Mouse (Mus musculus) MEL (cell line): ENCODE results near the gene Rhbdl1. TPM values are rescaled to one million over a fixed set of nuclear protein-coding genes. Genes with fewer than 3 reads are reported as not detected.
A peak's percentile ranks its signal among the peaks of the same experiment; 100 is the strongest.

ENCODE experiments used
- BHLHE40 ChIP-seq: IDR thresholded peaks from 2 replicates; pipeline ENCODE4 v1.6.1; 2012; ENCODE audit warnings: low read depth, mild to moderate bottlenecking, inconsistent platforms, low read length, improper control_type of control experiment, borderline replicate concordance
- CHD1 ChIP-seq: IDR thresholded peaks from 2 replicates; pipeline ENCODE4 v1.6.1; 2012; ENCODE audit warnings: low read depth, mild to moderate bottlenecking, inconsistent platforms, low read length, improper control_type of control experiment
- CHD2 ChIP-seq: IDR thresholded peaks from 2 replicates; pipeline ENCODE4 v1.6.1; 2011; ENCODE audit warnings: low read length, improper control_type of control experiment
- ELF1 ChIP-seq: IDR thresholded peaks from 2 replicates; pipeline ENCODE4 v1.6.1; 2014; ENCODE audit warnings: low read depth, mild to moderate bottlenecking, inconsistent platforms, low read length, improper control_type of control experiment, moderate library complexity
- EP300 ChIP-seq, 2 experiments: IDR thresholded peaks; 2 replicates each; pipeline ENCODE4 v1.6.1; 2011; ENCODE audit warnings: improper control_type of control experiment in 2 of 2, low read length in 2 of 2, low read depth in 1 of 2, mild to moderate bottlenecking in 1 of 2
- HCFC1 ChIP-seq: IDR thresholded peaks from 2 replicates; pipeline ENCODE4 v1.6.1; 2012; ENCODE audit warnings: low read depth, mild to moderate bottlenecking, inconsistent platforms, low read length, improper control_type of control experiment, moderate library complexity
- MAFK ChIP-seq: IDR thresholded peaks from 2 replicates; pipeline ENCODE4 v1.6.1; 2011; ENCODE audit warnings: low read depth, mild to moderate bottlenecking, low read length, improper control_type of control experiment, borderline replicate concordance
- MAX ChIP-seq: IDR thresholded peaks from 2 replicates; pipeline ENCODE4 v1.6.1; 2011; ENCODE audit warnings: low read length, improper control_type of control experiment
- MAZ ChIP-seq: IDR thresholded peaks from 2 replicates; pipeline ENCODE4 v1.6.1; 2012; ENCODE audit warnings: low read depth, mild to moderate bottlenecking, inconsistent platforms, low read length, improper control_type of control experiment
- MEF2A ChIP-seq: IDR thresholded peaks from 2 replicates; pipeline ENCODE4 v1.6.1; 2014; ENCODE audit warnings: low read depth, mild to moderate bottlenecking, inconsistent platforms, low read length, improper control_type of control experiment; ENCODE audit not compliant: poor library complexity, insufficient replicate concordance, severe bottlenecking; ENCODE audit errors: extremely low read depth
- MYB ChIP-seq: IDR thresholded peaks from 2 replicates; pipeline ENCODE4 v1.6.1; 2011; ENCODE audit warnings: mild to moderate bottlenecking, low read depth, low read length, improper control_type of control experiment
- NELFE ChIP-seq: IDR thresholded peaks from 2 replicates; pipeline ENCODE4 v1.6.1; 2011; ENCODE audit warnings: low read depth, low read length, improper control_type of control experiment
- POLR2A ChIP-seq, 2 experiments: IDR thresholded peaks; 2 replicates each; pipeline ENCODE4 v1.6.1; 2011 to 2012; ENCODE audit warnings: low read length in 2 of 2, mild to moderate bottlenecking in 2 of 2, control low read depth in 1 of 2, improper control_type of control experiment in 1 of 2, low read depth in 1 of 2, moderate library complexity in 1 of 2; ENCODE audit not compliant: control insufficient read depth in 1 of 2, insufficient read depth in 1 of 2, poor library complexity in 1 of 2
- POLR2AphosphoS2 ChIP-seq: IDR thresholded peaks from 2 replicates; pipeline ENCODE4 v1.6.1; 2011; ENCODE audit warnings: low read length, improper control_type of control experiment
- RAD21 ChIP-seq: IDR thresholded peaks from 2 replicates; pipeline ENCODE4 v1.6.1; 2011; ENCODE audit warnings: mild to moderate bottlenecking, low read depth, low read length, improper control_type of control experiment
- RCOR1 ChIP-seq: IDR thresholded peaks from 2 replicates; pipeline ENCODE4 v1.6.1; 2012; ENCODE audit warnings: low read depth, mild to moderate bottlenecking, inconsistent platforms, low read length, improper control_type of control experiment
- SIN3A ChIP-seq: IDR thresholded peaks from 2 replicates; pipeline ENCODE4 v1.6.1; 2012; ENCODE audit warnings: low read length, improper control_type of control experiment, inconsistent platforms
- SMC3 ChIP-seq: IDR thresholded peaks from 2 replicates; pipeline ENCODE4 v1.6.1; 2011; ENCODE audit warnings: low read depth, low read length, improper control_type of control experiment
- TCF12 ChIP-seq: IDR thresholded peaks from 2 replicates; pipeline ENCODE4 v1.6.1; 2014; ENCODE audit warnings: low read depth, mild to moderate bottlenecking, inconsistent platforms, low read length, improper control_type of control experiment, moderate library complexity
- USF1 ChIP-seq: IDR thresholded peaks from 2 replicates; pipeline ENCODE4 v1.6.1; 2014; ENCODE audit warnings: low read depth, mild to moderate bottlenecking, inconsistent platforms, low read length, improper control_type of control experiment, moderate library complexity
- USF2 ChIP-seq, 2 experiments: IDR thresholded peaks; 2 replicates each; pipeline ENCODE4 v1.6.1; 2011 to 2012; ENCODE audit warnings: improper control_type of control experiment in 2 of 2, low read length in 2 of 2, borderline replicate concordance in 1 of 2, inconsistent platforms in 1 of 2, low read depth in 1 of 2, mild to moderate bottlenecking in 1 of 2; ENCODE audit not compliant: insufficient read depth in 1 of 2
- ZC3H11A ChIP-seq: IDR thresholded peaks from 2 replicates; pipeline ENCODE4 v1.6.1; 2012; ENCODE audit warnings: low read depth, mild to moderate bottlenecking, inconsistent platforms, low read length, improper control_type of control experiment
- ZKSCAN1 ChIP-seq: IDR thresholded peaks from 2 replicates; pipeline ENCODE4 v1.6.1; 2012; ENCODE audit warnings: low read depth, mild to moderate bottlenecking, inconsistent platforms, low read length, improper control_type of control experiment, moderate library complexity
- polyA plus RNA-seq, 2 experiments: library from polyadenylated mRNA; stranded (reverse) in 1 of 2; unstranded in 1 of 2; fragments of >175 nt in 1 of 2; fragments of >200 nt in 1 of 2; gene quantifications; 2 replicates each; pipeline versions ENCODE4 v1.2.1 to v1.2.4; 2012; ENCODE audit warnings: low replicate concordance in 2 of 2, low read depth in 1 of 2; ENCODE audit not compliant: insufficient read length in 2 of 2, insufficient read depth in 1 of 2, missing spikeins in 1 of 2
- total RNA-seq: library from RNA; depleted of rRNA; stranded (reverse); fragments of 300-350 nt; gene quantifications from 2 replicates; pipeline ENCODE4 v1.2.3, GENCODE M21; 2012

Rhbdl1 gene
- total and polyA plus RNA-seq, 3 experiments = 1.4 to 4.0 TPM; not detected in 1

- TF ChIP-seq USF1 = 0 out of 2 replicates have a peak, but pooled peaks have one; percentile 14
- TF ChIP-seq POLR2A (IDR thresholded peaks at IDR 0.05; ENCODE audit: control insufficient read depth in 1 of 2, insufficient read depth in 1 of 2, low read depth in 1 of 2, low read length in 2 of 2, poor library complexity in 1 of 2) = peak; percentile 64 to 84
- peak; percentile 59 for TF ChIP-seq SIN3A
- peak; percentile 59 for TF ChIP-seq MAZ
- no peak for TF ChIP-seq ZKSCAN1
- peak; percentile 94 for TF ChIP-seq HCFC1
- TF ChIP-seq BHLHE40 = no peak
- no peak for TF ChIP-seq USF2 (IDR thresholded peaks at IDR 0.05; ENCODE audit: borderline replicate concordance in 1 of 2, insufficient read depth in 1 of 2, low read depth in 1 of 2, low read length in 2 of 2)
- peak; percentile 89 for TF ChIP-seq NELFE
- 0 out of 2 replicates have a peak, but pooled peaks have one; percentile 53 for TF ChIP-seq POLR2AphosphoS2
- TF ChIP-seq SMC3 = no peak
- no peak for TF ChIP-seq MAFK
- TF ChIP-seq RCOR1 = no peak
- peak; percentile 40 for TF ChIP-seq MAX
- no peak for TF ChIP-seq CHD1
- TF ChIP-seq RAD21 = no peak
- TF ChIP-seq MEF2A = no peak
- no peak for TF ChIP-seq EP300 (IDR thresholded peaks at IDR 0.05; ENCODE audit: low read depth in 1 of 2, low read length in 2 of 2)
- 0 out of 2 replicates have a peak, but pooled peaks have one; percentile 26 for TF ChIP-seq TCF12
- TF ChIP-seq ZC3H11A = no peak
- no peak for TF ChIP-seq ELF1
- no peak for TF ChIP-seq MYB
- no peak for TF ChIP-seq CHD2
Measured at GRCm38 (mm10) chr17:25875171-25876136, 38.4 kb upstream of the Rhbdl1 start (continued).
